Mouse (Mus musculus) right cerebral cortex, postnatal 25 days (tissue): ENCODE data around the gene Rpusd1.
"Not testable (repeated sequence)": the region's sequence is repeated elsewhere in the genome, so short reads cannot be mapped to it uniquely, and the experiment has no call there.

Experiments used
- DNase-seq: peaks from one replicate; pipeline ENCODE4 v3.0.0; 2022

Gene Rpusd1

GRCm38 (mm10) chr17:25738861-25739260 is 11.4 kb downstream of the Rpusd1 start:
- no peak for DNase-seq

- DNase-seq: not testable (repeated sequence)
Measured at GRCm38 (mm10) chr17:25741471-25741870, 14.0 kb downstream of the Rpusd1 start.

- no peak for DNase-seq
Measured at GRCm38 (mm10) chr17:25743831-25744230, 16.4 kb downstream of the Rpusd1 start.

GRCm38 (mm10) chr17:25744311-25744710 is 16.8 kb downstream of the Rpusd1 start:
- DNase-seq: no peak

DNA sequence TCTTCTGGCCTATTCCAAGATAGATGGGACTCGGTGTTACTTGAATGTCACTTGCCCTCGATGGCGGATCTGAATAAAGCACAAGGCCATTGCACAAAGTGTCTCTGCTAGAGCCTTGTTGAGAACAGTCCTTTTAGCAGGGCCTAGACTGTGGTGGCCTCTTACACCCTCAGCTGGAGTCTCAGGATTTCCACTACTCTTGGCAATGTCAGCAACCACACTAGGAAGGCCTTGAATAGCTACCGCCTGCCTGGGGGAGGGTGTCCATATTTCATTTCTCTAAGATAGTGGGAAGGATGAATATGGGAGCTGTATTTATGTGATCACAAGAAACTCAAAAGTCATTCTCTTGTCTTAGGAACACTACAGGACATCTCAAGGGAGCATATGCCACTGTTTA is 20.8 kb downstream of the Rpusd1 start:
- no peak for DNase-seq

DNA sequence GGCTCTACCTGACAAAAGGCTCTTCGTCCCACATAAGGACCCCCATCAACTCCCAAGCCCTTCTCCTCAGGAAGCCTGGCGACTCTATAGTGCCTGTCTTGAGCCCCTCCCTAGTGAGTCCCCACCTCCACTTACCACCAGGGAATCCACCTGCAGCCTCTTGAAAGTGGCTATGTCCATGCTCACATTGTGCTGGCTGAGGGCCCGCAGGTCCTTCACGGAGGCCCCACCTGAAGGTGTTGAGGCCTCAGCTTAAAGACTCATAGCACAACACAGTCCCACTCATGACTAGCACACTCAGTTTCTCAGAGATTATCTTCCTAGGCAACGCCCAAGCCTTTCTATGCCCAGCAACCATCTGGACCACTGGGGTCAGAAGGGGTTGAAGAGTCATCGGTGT is 21.8 kb downstream of the Rpusd1 start:
- no peak for DNase-seq

DNA sequence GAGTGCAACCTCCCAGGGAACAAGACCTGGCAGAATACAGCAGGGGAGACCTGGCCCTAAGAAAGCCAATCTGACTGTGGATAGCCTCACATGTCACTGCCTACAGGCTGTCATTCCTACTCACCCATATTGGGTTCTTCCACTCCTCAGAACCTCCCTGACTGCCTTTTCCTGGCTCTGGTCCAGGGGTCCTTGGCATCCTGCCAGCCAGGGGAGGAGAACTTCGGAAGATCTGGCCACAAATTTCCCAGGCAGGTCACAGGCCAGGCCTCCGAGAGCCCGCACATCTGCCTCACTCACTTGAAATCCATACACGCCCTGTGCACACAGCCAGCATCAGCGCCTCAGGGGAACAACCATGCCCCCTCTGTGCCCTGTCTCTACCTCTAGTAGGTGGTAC is 24.0 kb downstream of the Rpusd1 start:
- no peak for DNase-seq

- DNase-seq: no peak
Measured at GRCm38 (mm10) chr17:25754241-25754640, 26.8 kb downstream of the Rpusd1 start, which contains the start of gene Msln. TSS of gene Msln (minus strand) at chr17:25754378.

DNA sequence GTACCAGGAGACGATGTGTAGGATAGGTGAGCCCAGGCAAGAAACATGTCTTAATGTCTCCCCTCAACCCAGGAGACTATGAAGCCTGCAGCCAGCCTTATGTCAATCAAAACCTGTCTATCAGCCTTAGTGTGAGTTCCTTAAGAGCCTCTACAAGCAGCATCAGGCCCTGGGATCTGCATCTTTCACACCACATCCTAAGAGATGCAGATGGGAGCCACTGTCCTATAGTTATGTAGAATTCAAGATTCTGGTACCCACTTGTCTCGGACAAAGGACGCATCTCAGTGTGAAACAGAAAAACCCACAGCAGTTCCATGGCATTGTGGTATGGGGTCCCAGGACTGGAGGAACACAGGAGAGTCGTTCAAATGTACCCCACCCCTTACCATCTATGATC is 27.6 kb downstream of the Rpusd1 start:
- no peak for DNase-seq

DNA sequence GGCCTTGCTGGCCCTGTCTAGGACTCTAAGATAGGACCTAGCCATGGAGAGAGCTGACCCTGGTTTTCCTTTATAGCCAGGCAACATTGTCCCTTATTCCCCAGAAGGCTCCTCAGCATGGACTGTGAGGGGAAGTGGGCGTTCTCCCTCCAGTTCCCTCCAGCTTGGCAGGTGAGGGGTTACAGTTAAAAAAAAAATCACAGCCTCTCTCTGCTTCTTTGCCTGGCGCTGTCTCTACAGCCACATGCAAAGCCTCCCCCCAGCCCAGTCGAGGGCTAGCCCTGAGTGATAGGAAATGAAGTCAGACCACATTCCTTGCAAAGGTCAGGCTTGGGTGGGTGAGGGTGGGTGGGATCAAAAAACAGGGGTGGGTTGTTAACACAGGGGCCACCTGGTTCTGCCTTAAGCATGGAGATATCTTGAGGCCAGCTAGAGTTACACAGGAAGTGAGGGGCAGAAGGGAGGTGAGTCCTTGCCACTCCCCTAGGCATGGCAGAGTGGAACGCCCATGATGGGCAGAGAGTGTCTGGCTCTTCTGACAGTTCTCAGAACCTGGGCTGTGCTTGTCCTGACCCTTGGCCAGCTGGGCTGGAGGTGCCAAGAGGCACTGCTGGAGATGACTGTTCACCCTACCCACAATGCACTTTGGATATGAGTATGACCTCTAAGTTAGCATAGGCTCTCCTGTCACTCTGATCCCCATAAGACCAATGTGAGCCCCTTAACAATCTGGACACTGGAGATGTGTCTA is 28.3 kb downstream of the Rpusd1 start:
- no peak for DNase-seq

DNA sequence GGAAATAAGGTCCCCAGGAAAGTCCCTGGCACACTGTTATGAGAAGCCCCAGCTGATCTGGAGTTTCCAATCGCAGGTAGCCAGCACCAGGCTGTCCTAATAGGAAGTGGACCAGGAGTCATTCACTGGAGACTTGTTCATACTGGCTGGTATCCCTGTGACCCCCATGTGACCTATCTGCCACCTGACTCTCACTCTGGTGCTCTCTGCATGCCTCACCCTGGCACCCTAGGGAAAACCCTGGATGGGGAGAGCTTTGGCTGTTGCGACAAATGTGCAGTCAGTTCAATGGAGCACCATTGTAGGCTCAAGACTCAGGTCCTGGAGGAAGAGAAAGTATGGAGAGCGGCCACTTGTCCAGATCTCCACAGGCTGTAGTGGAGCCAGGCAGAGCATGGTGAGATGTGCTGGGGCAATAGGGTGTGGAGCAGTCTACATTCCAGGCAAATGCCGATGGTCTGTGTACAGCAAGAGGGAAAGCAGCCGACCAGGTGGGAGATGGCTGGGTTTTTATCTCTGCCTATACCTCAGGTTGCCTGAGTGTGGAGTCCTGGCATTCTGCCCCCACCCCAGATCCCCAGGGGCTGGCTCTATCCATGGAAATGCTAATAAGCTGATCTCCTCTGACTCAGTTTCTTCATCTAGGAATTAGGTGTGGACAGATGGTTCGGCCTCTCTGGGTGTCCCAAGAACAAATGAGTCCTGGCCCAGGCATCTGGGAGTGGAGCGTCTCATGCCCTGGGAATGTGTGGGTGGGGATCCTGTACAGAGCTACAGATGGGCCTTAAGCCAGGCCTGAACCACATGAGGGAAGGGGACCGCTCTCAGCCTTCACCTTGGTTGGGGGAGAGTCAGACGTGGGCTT is 29.1 kb downstream of the Rpusd1 start:
- no peak for DNase-seq

GRCm38 (mm10) chr17:25757691-25758090 is 30.2 kb downstream of the Rpusd1 start:
- no peak for DNase-seq

- DNase-seq: no peak
Measured at GRCm38 (mm10) chr17:25760148-25760547, 32.7 kb downstream of the Rpusd1 start.

- DNase-seq: no peak
Measured at GRCm38 (mm10) chr17:25761561-25761970, 34.1 kb downstream of the Rpusd1 start.

- DNase-seq: no peak
Measured at GRCm38 (mm10) chr17:25762591-25762990, 35.1 kb downstream of the Rpusd1 start.

DNA sequence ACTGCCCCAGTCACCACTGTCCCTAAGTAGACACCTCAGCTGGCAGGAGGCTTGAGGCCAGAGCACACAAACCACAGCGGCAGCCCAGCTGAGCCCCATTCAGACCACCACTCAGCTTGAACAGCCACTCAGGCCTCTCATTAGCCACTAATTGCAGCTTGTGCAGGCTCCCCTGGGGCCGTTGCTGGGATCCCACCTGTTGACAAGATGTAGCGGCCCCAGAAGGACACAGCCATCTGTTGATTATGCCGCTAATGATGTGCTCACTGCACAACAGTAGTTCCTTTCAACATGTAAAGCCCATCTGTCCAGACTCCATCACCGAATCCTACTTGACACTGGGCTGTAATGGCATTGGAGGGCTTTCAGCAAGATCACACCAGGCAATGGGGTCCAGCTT is 38.4 kb downstream of the Rpusd1 start:
- no peak for DNase-seq

DNA sequence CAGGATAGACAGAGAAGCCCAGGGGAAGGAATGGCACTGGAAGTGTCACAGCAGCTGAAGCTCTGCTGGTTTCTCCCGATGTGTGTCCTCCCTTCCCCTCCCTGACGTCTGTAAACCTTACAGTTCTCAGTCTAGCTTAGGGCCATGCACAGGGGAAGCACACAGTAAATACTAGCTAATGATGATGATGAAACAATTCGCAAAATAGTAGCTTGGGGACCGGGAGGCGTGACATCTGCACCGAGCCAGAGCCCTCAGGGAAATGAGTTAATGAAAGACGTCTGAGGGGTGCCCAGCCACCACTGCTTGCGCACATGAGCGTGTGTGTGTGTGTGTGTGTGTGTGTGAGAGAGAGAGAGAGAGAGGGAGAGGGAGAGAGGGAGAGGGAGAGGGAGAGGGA is 41.9 kb downstream of the Rpusd1 start:
- no peak for DNase-seq

- DNase-seq: peak; percentile 98
Measured at GRCm38 (mm10) chr17:25773549-25774120, 46.2 kb downstream of the Rpusd1 start, which contains the start of gene Narfl. TSS of gene Narfl (plus strand) at chr17:25773776.

DNA sequence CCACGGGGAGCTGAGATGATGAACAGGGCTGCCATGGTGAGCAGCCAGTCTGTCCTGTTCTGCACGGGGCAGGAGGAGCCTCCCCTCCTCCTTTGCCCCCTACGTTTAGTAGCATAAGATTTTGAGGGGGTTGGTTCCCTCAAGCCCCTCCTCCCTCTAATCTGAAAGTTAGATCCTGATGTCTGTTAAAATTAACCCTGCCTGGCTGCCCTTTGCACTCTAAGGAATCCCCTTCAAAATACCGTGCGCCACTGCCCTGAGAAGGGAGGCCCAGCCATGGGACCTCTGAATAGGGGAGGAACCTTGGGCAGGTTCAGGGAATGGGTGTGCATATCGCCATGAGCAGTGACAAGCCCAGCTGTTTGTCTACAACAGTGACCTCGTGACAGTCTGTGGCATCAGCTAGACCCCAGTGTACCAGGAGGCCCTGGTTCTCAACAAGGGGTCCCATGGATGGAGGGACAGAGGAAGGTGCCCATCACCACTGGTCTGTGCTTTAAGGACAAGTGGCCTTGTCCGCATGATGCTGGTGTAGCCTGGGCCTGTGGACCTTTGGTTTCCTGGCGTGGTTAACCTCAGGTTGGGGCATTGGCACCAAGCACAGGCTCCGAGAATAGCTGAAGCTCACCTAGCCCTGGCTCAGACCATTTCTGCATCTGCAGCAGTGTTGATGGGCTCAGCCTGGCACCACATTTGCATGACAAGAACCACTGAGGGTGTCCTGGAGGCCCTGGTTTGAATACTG is 48.0 kb downstream of the Rpusd1 start:
- no peak for DNase-seq

GRCm38 (mm10) chr17:25777948-25778347 is 50.5 kb downstream of the Rpusd1 start:
- no peak for DNase-seq
